9 mouse cellular contexts compared by ENCODE assay signal in the genomic region with DNA sequence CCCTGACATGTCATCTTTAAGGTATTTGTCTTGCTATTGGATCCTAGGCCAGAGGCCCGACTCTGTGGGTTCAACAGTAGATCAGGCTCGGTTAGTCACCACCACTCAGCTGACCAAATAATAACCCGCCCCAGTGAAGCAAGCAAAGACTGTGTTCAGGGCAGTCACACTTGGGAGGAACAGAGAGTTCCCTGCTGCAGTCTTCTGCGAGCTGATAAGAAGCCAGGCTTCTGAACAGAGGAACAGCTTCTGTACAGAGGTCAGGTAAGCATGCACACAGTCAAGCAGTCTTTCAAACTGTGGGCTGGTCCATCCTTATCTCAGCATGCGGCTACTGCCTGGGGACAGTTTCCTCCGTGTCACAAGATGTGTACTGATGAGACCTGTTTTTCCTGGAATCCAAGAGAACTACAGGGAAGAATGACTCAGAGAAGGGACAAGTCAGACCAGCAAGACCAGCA. TPM values are rescaled to one million over a fixed set of nuclear protein-coding genes. Genes with fewer than 3 reads are reported as not detected.
DNase-seq lines count a peak whose midpoint lies in the region; ATAC-seq and TF ChIP-seq lines count a peak whose summit lies in the region.
"Had no signal": no experiment of that assay in that cellular context is flagged by ENCODE, and none has a peak within 500 bp of the region (broad histone marks: within the 10 kb centered on the region; RNA-seq: fewer than 3 reads in every experiment).

No protein-coding gene starts in this region.

- H3K9ac ChIP-seq in kidney, postnatal 0 days (ENCODE audit: low read depth, low read length): no peak overlapping the region
- no peak overlapping the region for H3K9ac ChIP-seq in stomach, embryonic 14.5 days (replicated peaks; ENCODE audit: low read depth, low read length)
- no peak overlapping the region for H3K9ac ChIP-seq in forebrain, embryonic 11.5 days (ENCODE audit: low read length)
- no peak overlapping the region for H3K9ac ChIP-seq in midbrain, embryonic 13.5 days (replicated peaks)

- H3K4me3 ChIP-seq in erythroblast, embryonic 14.5 days (replicated peaks): peak overlapping the region; percentile 35
- H3K4me3 ChIP-seq in kidney, postnatal 0 days (replicated peaks; ENCODE audit: low read depth, low read length): no peak overlapping the region
- H3K4me3 ChIP-seq in stomach, embryonic 14.5 days (ENCODE audit: low read depth, low read length): no peak overlapping the region
- no peak overlapping the region for H3K4me3 ChIP-seq in forebrain, embryonic 11.5 days (ENCODE audit: low read depth, low read length)
- no peak overlapping the region for H3K4me3 ChIP-seq in midbrain, embryonic 13.5 days (replicated peaks)
- H3K4me3 ChIP-seq: midbrain, embryonic 10.5 days had no signal

- peak overlapping the region; percentile 75 for H3K27ac ChIP-seq in kidney, postnatal 0 days
- no peak overlapping the region for H3K27ac ChIP-seq in stomach, embryonic 14.5 days (ENCODE audit: low read length)
- H3K27ac ChIP-seq in forebrain, embryonic 11.5 days (ENCODE audit: low read depth, low read length): no peak overlapping the region
- H3K27ac ChIP-seq in midbrain, embryonic 13.5 days: no peak overlapping the region
- H3K27ac ChIP-seq: midbrain, embryonic 10.5 days had no signal

- peaks cover 92% of the 10 kb centered on the region for H3K4me1 ChIP-seq in erythroblast, embryonic 14.5 days (ENCODE audit: control insufficient read depth)
- H3K4me1 ChIP-seq in kidney, postnatal 0 days (replicated peaks; ENCODE audit: insufficient read depth, low read length): 0 out of 2 replicates have a peak, but pooled peaks cover 4% of the 10 kb centered on the region
- no peaks in the 10 kb centered on the region for H3K4me1 ChIP-seq in stomach, embryonic 14.5 days (ENCODE audit: control insufficient read depth, insufficient read depth, low read length)
- H3K4me1 ChIP-seq in forebrain, embryonic 11.5 days (replicated peaks; ENCODE audit: control insufficient read depth, insufficient read depth, low read length): no peaks in the 10 kb centered on the region
- no peaks in the 10 kb centered on the region for H3K4me1 ChIP-seq in midbrain, embryonic 13.5 days (replicated peaks)

- peaks cover 3% of the 10 kb centered on the region for H3K36me3 ChIP-seq in erythroblast, embryonic 14.5 days (ENCODE audit: control insufficient read depth)
- no peaks in the 10 kb centered on the region for H3K36me3 ChIP-seq in kidney, postnatal 0 days (ENCODE audit: insufficient read depth, low read length)
- no peaks in the 10 kb centered on the region for H3K36me3 ChIP-seq in stomach, embryonic 14.5 days (ENCODE audit: control insufficient read depth, insufficient read depth, low read length)
- no peaks in the 10 kb centered on the region for H3K36me3 ChIP-seq in forebrain, embryonic 11.5 days (ENCODE audit: control insufficient read depth, insufficient read depth, low read length)
- H3K36me3 ChIP-seq in midbrain, embryonic 13.5 days: no peaks in the 10 kb centered on the region
- H3K36me3 ChIP-seq: midbrain, embryonic 10.5 days had no signal

- ATAC-seq in kidney, postnatal 0 days (replicated peaks; ENCODE audit: low FRiP score, low read depth): peak; percentile 70
- peak; percentile 92 for ATAC-seq in stomach, embryonic 14.5 days (ENCODE audit: insufficient number of reproducible peaks, insufficient read depth, low FRiP score, low read depth)
- no peak for ATAC-seq in forebrain, embryonic 11.5 days (replicated peaks; ENCODE audit: low FRiP score)
- no peak for ATAC-seq in midbrain, embryonic 13.5 days

- H3K9me3 ChIP-seq in erythroblast, embryonic 14.5 days (ENCODE audit: control insufficient read depth, low read length): no peaks in the 10 kb centered on the region
- no peaks in the 10 kb centered on the region for H3K9me3 ChIP-seq in kidney, postnatal 0 days (replicated peaks; ENCODE audit: low read length)
- H3K9me3 ChIP-seq in stomach, embryonic 14.5 days (ENCODE audit: control insufficient read depth, low read depth, low read length): no peaks in the 10 kb centered on the region
- no peaks in the 10 kb centered on the region for H3K9me3 ChIP-seq in forebrain, embryonic 11.5 days (ENCODE audit: control insufficient read depth, low read length)
- no peaks in the 10 kb centered on the region for H3K9me3 ChIP-seq in midbrain, embryonic 13.5 days
- H3K9me3 ChIP-seq: midbrain, embryonic 10.5 days had no signal

- 42% methylated on average over 6 of the region's 6 CpGs for WGBS in kidney, postnatal 0 days
- WGBS in stomach, embryonic 14.5 days: 48% methylated on average over 6 of the region's 6 CpGs
- WGBS in forebrain, embryonic 11.5 days: 74% methylated on average over 6 of the region's 6 CpGs
- 81% methylated on average over 6 of the region's 6 CpGs for WGBS in midbrain, embryonic 13.5 days

- H3K27me3 ChIP-seq in erythroblast, embryonic 14.5 days (ENCODE audit: control insufficient read depth): no peaks in the 10 kb centered on the region
- no peaks in the 10 kb centered on the region for H3K27me3 ChIP-seq in kidney, postnatal 0 days (ENCODE audit: insufficient read depth, low read length)
- no peaks in the 10 kb centered on the region for H3K27me3 ChIP-seq in stomach, embryonic 14.5 days (ENCODE audit: control insufficient read depth, insufficient read depth, low read length)
- no peaks in the 10 kb centered on the region for H3K27me3 ChIP-seq in forebrain, embryonic 11.5 days (ENCODE audit: control insufficient read depth, insufficient read depth, low read length)
- no peaks in the 10 kb centered on the region for H3K27me3 ChIP-seq in midbrain, embryonic 13.5 days

- TF ChIP-seq CTCF in kidney, postnatal 0 days (IDR thresholded peaks at IDR 0.05; ENCODE audit: low read depth): no peak

- no peak overlapping the region for H3K4me2 ChIP-seq in kidney, postnatal 0 days (ENCODE audit: low read length)
- H3K4me2 ChIP-seq in stomach, embryonic 14.5 days (replicated peaks; ENCODE audit: low read depth, low read length): no peak overlapping the region
- H3K4me2 ChIP-seq in forebrain, embryonic 11.5 days (ENCODE audit: low read depth, low read length, severe bottlenecking): no peak overlapping the region
- H3K4me2 ChIP-seq in midbrain, embryonic 13.5 days (replicated peaks): no peak overlapping the region

- DNase-seq in lung, adult 18-20 months: peak; percentile 17 to 25
- DNase-seq in lung, postnatal 14 days: no peak
- DNase-seq in kidney, postnatal 0 days (ENCODE audit: low spot score): peak; percentile 35
- DNase-seq in forebrain, embryonic 11.5 days (ENCODE audit: low spot score): no peak
- no peak for DNase-seq in cerebellum, postnatal 36 days

RNA-seq across cellular contexts. Expression of a gene that starts 46.5 kb away (rescaled TPM):
- 1.7 and 2.0 TPM in 2 replicates for polyA plus RNA-seq in erythroblast, embryonic 14.5 days (2012)
- 88.4 and 90.3 TPM in 2 replicates for polyA plus RNA-seq in kidney, postnatal 0 days (2015; fragmentation: Nextera tagmentation; extraction: Ambion mirVana)
- 65.2 and 68.0 TPM in 2 replicates for polyA plus RNA-seq in stomach, embryonic 14.5 days (2014; fragmentation: Nextera tagmentation; extraction: Ambion mirVana)
- 64.0 and 67.2 TPM in 2 replicates for polyA plus RNA-seq in forebrain, embryonic 11.5 days (2014; fragmentation: Nextera tagmentation; extraction: Ambion mirVana)
- polyA plus RNA-seq in midbrain, embryonic 13.5 days (2015; fragmentation: Nextera tagmentation; extraction: Ambion mirVana): 48.8 and 49.8 TPM in 2 replicates

Comparison
In these comparisons a context has a peak if more than half of its experiments do, and no peak if none do; other contexts are left out.
1. DNase-seq: peak in lung, adult 18-20 months (2 of 2) and kidney, postnatal 0 days (single experiment); none in lung, postnatal 14 days (single experiment), forebrain, embryonic 11.5 days (single experiment) and cerebellum, postnatal 36 days (0 of 2).
2. ATAC-seq: peak in kidney, postnatal 0 days (single experiment) and stomach, embryonic 14.5 days (single experiment); none in forebrain, embryonic 11.5 days (single experiment) and midbrain, embryonic 13.5 days (single experiment).
3. RNA of a gene that starts 46.5 kb away (polyA plus RNA-seq): 88.4 to 90.3 TPM in kidney, postnatal 0 days, 65.2 to 68.0 TPM in stomach, embryonic 14.5 days, 64.0 to 67.2 TPM in forebrain, embryonic 11.5 days and 48.8 to 49.8 TPM in midbrain, embryonic 13.5 days; 1.7 to 2.0 TPM in erythroblast, embryonic 14.5 days; every median in the first group is over 10 times any median in the second.